Mouse (Mus musculus): ENCODE results near the gene Ylpm1.

Gene Ylpm1

DNA sequence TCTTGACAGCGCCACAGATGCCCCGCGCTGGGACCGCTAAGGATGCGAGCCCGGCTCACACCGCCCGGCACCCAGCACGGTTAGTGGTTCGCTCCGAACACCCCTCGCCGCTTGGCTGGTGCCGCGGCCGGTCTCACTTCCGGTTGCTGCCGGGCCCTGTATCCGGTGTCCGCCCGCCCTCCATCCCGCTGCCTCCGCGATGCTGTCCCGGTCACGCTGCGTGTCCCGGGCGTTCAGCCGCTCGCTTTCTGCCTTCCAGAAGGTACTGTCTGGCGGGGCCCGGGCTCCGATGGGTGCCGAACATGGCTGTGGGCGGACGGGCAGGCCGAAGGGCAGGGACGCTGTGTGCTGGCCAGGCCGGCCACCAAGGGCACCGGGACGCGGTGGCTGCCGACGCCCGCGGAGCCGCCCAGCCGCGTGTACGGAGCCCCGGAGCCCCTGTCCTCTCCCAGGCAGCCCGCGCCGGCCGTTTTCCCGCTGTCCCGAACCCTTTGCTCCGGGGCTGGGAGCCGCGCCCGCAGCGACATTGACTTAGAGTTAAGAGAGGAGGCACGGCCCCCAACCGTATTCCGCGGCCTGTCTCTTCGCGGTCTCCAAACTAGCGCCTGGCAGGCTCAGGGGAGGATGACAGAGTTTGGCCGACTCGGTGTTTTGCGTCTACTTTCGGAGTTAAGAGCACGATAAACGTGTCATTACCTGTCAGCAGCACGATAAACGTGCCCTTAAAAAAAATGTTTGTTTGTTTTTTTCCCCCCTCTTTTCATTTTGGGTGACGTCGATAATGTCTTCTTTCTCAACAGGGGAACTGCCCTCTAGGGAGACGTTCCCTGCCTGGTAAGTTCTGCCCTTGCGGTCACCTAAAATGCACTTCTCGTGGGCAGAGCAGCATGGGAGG is 114.8 kb downstream of the Ylpm1 start, which contains the start of the genes Prox2 and Dlst:
Gene Prox2, minus strand, starts transcription at position 62 of the 895 bp plus-strand sequence.
Gene Dlst, plus strand, starts transcription at position 136 of the 895 bp plus-strand sequence.
- WGBS: under 1% methylated on average over 83 of the region's 83 CpGs

DNA sequence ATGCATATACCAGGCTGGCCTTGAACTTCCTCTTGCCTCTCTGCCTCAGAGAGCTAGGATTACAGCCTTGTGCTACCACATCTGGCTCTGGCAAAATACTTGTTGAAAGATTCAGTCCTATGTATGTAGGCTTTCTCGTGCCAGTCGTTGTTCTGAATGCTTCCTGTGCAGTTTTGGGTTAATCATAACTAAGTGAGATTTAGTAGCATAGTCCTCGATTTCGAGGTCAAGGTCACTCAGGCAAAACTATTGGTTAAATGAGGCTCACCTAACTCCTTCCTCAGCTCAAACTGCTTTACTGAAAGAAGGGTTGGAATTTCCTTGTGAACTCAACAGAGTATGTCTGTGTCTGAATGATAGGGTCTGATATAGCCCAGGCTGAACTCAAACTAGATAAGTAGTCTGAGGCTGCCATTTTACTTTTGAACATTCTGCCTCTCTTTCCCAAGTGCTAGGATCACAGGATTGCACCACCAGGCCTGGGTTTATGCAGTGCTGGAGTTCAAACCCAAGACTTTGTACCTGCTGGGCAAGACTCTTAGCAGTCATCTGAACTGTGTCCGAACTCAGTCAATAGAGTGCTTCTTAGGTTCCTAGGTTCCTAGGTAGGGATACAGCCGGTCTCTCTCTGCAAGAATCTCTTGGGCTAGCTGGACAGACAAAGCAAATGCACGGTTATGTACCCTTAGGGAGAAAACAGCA is 116.6 kb downstream of the Ylpm1 start:
- WGBS: 78% methylated on average over 7 of the region's 7 CpGs

DNA sequence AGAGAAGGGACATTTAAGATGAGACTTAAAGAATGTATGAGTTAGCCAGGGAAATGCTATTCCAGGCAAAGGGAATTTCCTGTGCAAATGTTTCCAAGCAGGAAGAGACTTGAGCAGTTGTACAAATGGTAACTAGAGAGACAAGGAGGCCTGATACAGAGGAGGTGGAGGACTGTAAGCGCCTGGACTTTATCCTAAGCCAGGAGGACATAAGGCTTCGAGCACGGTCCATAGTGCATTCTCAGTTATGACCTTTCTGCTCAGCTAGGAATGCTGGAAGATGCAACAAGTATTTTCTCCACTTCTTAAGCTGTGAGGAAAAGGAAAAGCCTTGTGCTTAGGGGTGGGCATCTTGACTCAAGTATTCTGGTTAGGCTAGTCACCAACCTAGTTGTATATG is 117.2 kb downstream of the Ylpm1 start:
- WGBS: 90% methylated on average over 3 of the region's 3 CpGs

DNA sequence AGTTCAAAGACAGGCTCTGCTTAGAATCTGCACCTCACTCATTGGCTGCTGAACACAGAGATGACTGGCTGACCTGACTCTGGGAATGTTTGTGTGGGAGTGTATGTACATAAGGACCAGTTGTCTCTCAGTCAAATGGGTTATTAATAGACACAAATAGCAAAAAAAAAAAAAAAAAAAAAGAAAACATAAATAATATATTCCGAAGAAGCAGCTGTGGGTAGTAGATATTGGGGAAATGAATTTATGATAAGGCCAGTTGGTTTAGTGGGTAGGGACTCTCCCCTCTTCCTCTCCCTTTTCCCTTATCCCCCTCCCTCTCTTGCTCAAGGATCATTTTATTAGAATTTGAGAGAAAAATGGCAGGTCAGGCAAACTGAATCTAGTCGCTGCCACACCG is 117.8 kb downstream of the Ylpm1 start:
- WGBS: 91% methylated on average over 3 of the region's 3 CpGs

DNA sequence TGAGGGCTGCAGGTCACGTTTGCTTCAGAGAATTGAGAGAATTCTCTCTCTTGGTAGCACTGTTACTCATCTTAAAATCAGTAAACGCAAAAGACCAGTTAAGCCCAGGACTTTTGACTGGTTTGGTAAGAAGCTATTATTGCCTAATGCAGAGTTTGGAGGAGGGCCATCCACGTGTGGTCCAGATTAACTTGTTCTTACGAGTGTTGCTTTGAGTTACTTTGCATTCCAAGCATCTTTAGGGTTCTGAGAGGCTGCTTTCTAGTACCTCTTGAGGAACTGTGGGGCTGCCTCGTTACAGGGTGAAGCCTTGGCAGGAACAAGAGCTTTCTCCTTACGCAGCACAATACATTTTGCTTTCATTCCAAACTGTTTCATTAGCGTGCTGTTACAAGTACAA is 119.6 kb downstream of the Ylpm1 start:
- WGBS: 53% methylated on average over 7 of the region's 7 CpGs

Data from cerebral cortex, adult 2 months (tissue).